Mouse (Mus musculus) retina, embryonic 14.5 days (tissue): Measurements from ENCODE around the gene Ubxn11.
"Not testable (repeated sequence)": the region's sequence is repeated elsewhere in the genome, so short reads cannot be mapped to it uniquely, and the experiment has no call there.

Experiments
- DNase-seq: peaks from one replicate; pipeline ENCODE4 v3.0.0-alpha.2; 2015; ENCODE audit warnings: low spot score

Ubxn11 gene

DNA sequence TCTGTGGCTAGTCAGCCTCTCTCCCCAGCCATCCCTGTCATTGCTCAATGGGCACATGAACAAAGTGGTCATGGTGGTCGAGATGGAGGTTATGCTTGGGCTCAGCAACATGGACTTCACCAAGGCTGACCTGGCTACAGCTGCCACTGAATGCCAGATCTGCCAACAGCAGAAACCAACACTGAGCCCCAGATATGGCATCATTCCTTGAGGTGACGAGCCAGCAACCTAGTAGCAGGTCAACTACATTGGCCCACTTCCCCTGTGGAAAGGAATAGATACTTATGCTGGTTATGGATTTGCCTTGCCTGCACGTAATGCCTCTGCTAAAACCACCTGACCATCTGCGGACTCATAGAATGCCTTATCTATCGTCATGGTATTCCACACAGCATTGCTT, 41.9 kb downstream of the Ubxn11 start:
- not testable (repeated sequence) for DNase-seq

DNA sequence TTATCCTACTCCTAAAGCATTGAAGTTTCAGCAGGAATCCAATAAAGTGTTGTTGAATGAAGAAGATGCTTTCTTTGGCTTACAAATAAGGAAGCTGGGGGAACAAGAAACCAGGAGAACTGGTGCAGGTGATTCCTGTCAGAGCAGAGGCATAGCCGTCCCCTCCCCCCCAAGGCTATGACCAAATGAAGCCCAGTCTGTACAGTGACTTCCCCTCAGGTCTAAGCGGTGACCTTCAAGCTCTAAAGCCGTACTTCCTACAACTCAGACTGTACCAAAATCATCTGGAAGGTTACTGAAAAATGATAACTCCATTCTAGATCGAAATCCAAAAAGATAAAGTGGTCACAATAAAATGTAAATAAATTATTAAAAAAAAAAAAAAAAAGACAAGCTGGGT, 47.0 kb downstream of the Ubxn11 start:
- DNase-seq = no peak

DNA sequence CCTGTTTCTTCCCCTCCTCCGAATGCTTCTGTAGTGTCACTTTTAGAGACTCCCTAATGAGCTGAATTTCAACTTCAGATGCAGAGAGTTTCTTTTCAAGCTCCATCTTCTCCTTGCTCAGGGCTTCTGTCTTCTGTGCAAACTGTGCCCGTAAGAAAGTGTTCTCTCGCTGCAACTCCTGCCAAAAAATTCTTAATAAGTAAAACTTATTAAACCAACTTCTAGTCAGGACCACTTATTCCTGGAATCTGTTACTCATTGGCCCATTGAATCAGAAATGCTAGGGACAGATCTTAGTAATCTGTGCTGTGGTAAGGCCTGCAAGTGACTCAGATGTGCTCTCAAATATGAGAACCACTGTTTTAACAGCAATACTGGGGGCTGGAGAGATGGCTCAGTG, 49.7 kb downstream of the Ubxn11 start:
- DNase-seq = no peak

DNA sequence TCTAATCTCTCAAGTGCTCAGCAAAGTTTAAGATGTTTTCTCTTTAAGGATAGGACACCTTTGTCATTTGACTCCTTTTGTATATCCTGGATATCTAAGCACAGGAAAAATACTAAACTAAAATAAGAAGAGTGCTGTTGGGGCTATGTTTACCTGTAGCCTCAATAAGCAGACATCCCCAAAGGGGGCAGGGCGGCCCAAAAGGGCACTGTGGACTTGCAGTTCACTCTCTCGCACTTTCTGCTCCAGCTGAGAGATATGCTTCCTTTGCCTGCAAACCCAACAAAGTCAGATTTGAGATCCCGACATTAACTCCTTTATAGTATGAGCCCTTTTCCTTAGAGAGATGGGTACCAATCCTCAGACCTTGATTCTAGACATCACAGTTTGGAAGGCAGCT, 51.3 kb downstream of the Ubxn11 start:
- no peak for DNase-seq

DNA sequence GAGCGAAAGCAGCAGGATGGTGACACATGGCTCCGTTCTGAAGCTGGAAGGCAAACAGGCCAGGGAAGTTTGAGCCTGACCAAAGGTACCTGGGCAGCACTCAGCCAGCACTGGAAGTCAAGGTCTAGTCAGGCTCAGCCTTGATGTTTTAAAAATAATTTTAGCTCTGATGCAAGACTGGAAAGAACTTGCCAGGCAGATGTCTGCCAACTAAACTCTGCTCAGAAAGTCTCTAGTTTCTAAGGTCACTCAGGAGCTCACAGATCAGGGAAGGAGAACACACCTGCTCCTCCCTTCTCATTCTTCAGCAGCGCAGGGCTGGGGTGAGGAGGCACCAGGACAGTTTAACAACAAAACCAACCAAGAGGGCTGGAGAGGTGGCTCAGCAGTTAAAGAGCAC, 52.0 kb downstream of the Ubxn11 start:
- no peak for DNase-seq

DNA sequence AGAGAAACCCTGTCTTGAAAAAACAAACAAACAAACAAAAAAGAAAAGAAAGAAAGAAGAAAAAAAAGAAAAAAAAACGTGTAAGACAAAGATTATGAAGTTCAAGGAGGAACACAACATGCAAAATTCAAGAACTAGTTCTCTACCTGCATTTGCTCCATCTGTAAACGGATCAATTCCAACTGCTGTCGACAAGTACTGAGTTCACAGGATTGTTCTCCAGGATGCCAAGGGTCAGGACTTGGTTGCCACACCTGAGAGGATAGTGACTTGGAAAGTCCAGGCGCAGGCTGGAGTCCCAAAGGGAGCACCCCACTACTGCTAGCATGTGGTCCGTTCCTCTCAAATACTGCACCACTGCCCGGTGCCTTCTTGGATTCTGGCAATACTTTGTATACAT, 53.2 kb downstream of the Ubxn11 start:
- DNase-seq = no peak

DNA sequence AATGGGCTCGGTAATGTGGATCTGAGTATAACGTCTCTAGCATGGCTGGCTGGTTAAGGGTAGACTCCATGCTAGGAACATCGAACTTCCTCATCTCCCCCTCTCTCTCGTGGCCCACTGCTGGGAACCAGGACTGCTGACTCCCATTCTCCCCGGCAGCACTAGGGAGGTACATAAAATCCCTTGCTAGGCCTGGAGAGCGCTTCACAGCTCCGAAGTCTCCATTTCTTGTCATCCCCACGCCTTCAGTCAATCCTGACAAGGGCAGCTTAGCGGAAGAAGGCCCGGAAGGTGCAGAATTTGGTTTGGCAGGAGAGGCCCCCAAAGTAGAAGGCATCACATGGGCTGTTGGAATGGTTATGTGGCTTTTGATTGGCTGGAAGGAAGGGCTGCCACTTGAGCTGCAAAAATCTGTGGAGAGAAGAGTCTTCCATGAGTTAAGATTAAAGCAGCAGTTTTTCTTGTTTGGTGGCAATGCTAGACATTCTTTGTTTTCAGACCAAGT, 53.6 kb downstream of the Ubxn11 start:
- DNase-seq = no peak

DNA sequence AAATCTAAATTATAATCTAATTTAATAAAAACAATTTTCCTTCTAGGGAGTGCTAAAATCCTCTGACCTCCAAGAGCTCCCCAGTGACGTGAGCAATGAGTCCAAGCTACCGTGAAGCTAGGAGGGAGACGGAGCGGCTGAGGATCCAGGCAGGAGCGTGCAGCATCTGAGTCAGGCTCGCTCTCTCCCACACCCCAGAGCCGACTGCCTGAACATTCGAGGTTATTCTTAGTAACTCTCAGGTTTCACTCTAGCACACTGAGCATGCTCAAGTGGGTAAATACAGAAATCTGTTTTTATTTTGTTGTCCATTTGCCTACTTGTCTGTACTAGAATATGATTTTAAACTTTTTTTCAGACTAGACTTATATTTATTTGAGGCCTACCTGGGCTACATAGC, 54.4 kb downstream of the Ubxn11 start:
- DNase-seq = no peak

DNA sequence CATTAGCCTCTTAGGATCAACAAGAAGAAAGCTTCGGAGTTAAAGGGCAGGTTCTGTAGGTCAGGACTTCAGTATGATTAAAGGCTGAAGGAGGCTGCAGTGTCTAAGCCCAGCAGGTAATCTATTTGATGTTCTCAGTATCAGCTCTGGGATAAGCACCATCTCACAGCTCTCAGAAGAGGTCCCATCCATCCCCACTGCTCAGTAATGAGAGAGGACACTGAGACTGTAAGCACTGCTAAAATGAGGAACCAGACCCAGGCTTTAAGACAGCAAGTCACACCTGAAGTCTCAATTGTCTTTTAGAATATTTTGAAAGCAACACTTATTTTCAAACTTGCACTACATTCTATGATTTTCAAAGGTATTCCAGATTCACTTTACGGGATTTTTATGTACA, 55.2 kb downstream of the Ubxn11 start:
- DNase-seq = no peak

DNA sequence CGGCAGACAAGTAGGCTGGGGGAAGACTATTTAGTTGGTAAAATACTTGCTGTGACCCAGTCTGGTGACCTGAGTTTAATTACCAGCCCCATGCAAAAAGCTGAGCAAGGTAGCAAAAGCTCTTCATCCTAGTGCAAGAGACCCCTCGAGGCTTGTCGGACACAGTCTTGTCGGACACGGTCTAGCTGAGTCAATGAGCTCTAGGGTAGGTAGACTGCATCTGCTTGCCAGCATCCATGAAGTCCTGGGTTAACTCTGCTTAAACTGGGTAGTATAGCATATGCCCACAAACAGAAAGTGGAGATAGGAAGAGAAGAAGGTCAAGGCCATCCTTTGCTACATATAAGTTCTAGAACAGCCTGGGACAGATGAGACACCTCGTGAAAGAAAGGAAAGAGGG, 56.4 kb downstream of the Ubxn11 start:
- DNase-seq = no peak

DNA sequence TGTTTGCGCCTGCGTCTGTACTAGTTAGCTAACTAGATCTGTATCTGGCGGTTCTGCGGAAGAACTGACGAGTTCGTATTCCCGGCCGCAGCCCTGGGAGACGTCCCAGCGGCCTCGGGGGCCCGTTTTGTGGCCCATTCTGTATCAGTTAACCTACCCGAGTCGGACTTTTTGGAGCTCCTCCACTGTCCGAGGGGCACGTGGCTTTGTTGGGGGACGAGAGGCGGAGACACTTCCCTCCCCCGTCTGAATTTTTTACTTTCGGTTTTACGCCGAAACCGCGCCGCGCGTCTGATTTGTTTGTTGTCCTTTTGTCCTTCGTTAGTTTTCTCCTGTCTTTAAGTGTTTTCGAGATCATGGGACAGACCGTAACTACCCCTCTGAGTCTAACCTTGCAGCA, 57.7 kb downstream of the Ubxn11 start:
- DNase-seq = not testable (repeated sequence)

DNA sequence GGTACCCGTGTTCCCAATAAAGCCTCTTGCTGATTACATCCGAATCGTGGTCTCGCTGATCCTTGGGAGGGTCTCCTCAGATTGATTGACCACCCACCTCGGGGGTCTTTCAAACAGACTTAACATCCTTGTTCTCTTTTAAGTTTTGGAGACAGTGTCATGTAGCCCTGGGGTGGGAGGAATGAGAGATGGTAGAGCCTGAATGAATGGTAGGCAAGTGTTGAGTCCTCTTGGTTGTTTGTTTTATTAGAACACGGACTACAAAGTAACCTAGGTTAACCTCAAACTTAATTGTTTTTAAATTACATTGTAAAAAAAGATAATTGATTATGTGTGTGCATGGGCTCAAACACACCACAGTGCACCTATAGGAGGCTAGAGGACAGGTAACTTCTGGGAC, 62.2 kb downstream of the Ubxn11 start:
- no peak for DNase-seq

DNA sequence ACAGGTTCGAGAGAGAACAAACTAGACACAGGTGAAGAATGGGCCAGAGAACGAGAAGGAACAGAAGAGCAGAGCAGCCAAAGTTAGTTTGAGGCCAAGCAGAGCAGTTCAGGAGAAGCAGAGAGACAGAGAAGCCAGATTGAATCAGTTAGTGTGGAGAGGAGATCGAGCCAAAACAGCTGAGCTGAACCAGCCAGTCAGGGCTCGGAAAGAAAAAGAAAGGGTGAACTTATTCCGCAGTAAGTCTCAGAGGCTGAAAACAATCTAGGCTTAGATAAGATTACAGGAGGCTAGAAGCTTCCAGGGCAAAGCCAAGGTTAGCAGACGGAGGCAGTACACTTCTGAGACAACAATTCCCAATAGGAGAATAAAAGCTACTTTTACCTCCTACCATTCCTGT, 62.7 kb downstream of the Ubxn11 start:
- DNase-seq = no peak

DNA sequence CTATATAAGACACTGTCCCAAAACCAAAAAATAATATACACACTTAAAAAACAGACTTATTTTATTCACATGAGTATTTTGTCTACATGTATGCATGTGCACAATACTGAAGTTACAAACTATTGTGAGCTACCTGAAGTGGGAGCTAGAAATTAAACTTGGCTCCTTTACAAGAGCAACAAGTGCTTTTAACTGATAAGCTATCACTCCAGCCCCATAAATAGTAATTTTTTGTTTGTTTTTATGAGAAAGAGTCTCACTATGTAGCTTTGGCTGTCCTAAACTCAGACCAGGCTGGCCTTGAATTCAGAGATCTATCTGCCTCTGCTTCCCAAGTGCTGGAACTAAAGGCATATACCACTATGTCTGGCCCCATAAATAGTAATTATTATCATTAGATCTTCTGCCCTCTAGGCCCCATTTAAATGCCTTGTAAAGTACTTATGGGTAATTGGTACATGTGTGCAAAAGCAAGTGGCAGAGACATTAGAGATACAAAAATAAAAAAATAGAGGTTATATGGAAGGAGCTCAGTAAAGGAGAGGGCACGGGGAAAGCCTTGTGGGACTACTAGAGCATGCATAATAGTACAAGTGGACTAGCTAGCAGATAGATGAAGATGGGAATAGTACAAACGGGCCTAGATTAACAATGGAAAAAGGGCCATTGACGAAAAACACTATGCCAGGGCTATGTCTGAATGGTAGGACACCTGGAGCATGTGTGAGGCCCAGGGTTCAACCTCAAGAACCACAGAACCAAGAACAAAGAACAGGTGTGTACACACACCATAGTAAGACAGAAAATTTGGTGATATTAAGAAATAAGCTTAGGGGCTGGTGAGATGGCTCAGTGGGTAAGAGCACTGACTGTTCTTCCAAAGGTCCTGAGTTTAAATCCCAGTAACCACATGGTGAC, 63.4 kb downstream of the Ubxn11 start:
- DNase-seq = no peak

DNA sequence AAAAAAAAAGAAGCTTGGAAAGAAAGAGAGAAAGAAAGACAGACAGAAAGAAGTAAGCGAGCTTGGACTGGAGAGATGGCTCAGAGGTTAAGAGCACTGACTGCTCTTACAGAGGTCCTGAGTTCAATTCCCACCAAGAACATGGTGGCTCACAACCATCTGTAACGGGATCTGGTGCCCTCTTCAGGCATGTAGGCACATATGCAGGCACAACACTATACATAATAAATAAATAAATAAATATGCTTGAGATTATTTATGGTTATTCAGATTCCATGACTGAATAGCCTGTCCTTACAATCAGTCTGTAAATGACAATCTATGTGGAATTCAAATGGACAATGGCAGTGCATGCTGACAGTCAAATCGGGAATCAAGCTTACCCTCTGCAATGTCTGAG, 64.5 kb downstream of the Ubxn11 start:
- no peak for DNase-seq

DNA sequence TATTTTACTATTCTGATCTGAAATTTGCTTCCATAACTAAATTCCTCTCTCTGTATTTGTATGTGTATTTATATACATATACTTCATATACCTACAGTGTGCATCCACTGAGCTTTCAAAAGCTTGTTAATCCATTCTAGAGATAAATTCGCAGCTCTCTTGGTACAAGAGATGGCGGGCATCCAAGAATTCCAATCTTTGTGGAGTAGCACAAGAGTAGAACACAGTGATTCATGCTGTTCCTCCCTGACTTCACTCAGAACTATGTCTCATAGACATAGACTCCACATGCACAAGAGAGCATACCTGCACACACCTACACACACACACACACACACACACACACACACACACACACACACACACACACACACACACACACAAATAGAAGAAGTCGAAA, 70.0 kb downstream of the Ubxn11 start:
- DNase-seq = no peak
